Mouse (Mus musculus) ovary, postnatal 10 days (tissue): ENCODE results near the gene 1700011L22Rik.

ENCODE experiments used
- DNase-seq: peaks from one replicate; pipeline ENCODE4 v3.0.0; 2022; ENCODE audit warnings: low spot score

The 1700011L22Rik gene

DNA sequence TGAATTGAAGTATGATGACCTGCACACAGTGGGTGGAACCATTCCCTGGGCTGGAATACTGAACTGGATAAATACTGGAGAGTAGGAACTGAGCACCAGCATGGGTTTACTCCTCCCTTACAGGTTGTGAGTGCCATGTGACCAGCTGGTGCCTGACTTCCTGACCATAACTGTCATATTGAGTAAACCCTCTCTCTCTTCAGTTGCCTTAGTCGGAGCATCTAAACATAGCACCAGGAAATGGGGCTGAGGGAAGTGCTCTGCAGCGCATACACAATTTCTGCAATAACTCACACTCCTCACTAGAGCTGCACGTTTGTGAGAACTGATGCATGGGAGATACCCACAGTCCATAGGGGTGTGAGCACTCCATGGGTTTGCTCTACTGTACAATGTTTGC, 9.1 kb downstream of the 1700011L22Rik start:
- DNase-seq = no peak

DNA sequence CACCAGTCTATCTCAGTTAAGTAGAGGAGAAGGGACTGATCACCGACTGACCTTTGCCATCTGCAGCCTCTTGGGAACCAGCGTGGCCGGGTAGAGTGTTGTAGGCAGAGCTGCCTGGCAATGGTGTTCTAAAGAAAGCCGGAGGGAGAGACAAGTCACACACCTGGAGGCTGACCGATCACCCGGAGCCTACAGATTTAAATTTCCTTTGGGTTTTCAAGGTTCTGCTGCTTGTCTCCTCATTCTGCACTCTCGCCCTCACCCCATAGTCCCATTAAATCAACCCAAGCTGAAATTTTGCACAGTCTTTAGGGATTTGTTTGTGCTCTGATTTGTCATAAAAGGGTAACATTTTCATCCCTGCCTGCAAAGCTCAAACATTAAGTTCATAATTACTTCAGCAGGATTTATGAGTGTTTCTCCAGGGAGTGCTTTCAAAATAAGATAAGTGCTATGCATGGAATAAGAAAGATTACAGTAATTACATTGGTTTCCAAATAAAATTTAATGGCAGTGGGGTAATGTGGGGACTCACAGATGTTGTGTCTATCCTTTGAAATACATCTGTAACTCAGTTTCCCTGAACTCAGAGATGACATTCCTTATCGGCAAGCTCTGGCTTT, 19.0 kb downstream of the 1700011L22Rik start:
- DNase-seq = no peak

DNA sequence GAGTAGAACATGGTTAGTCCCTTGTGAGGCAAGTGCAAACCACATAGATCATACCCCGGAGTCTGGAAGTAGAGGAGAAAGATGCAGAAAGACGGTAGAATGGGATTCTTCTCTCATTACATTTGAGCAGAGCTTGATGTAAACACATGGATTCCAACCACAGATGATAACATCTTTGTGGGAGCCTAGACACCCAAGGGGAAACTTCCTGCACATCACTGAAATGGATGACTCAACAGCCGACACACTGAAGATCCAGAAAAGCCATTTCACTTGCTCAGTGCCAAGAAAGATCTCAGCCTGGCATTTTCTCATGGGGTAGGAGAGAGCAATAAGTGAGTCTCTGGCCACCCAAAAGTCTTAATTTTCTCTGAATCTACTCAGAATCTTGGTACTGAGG, 20.5 kb downstream of the 1700011L22Rik start:
- DNase-seq = no peak

DNA sequence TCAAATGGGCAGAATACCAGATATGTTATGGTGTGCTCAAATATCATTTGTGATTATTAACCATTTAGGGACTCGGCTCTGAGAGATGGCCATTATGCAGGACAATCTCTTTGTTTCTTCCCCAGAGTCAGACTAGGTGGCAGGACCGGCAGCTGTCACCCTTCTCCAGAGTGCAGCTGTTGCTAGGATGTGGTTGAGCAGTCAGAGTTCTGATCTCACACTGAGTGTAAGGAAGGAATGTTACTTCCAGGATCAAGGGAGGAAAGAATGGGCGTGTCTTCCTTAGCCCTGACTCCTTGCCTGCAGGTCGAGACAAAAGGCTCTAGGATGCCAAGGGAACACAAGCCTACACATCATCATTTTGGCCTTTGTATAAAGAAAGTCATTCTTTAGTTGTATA, 21.2 kb downstream of the 1700011L22Rik start:
- DNase-seq = no peak

DNA sequence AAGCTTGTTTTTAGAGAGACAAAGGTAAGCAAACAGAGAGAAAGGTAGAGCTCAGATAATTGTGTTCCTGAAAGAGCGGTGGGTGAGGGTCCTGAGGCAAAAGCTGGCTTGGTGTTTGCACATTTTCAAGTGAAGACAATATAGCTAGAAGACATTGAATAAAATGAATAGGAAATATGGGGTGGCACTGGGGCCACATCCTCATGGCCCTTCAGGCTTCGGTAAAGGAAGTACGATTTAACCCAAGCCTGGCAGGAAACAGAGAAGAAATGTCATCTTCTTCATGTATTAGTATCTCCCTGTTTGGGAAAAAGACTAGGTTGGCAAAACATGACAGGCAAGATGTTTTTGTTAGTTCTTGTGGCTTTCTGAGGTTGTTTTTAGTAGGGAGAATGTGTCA, 22.3 kb downstream of the 1700011L22Rik start:
- DNase-seq = no peak

DNA sequence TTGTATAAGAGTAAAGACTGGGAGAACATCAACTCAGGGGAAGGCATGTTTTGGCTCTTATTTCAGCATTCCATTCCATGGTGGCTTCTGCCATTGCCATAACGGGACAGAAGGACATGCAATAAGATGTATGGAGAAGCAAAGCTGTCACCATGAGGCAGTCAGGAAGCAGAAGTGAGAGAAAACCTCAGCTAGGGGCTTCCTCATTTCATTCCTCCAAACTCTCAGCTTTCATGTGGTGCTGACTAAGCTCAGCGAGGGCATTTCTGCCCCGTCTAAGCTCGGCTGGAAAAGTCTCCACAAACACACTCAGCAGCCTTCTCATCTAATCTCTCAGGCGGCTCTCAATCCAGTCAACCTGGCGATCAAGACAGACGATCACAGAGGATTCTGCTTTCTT, 22.8 kb downstream of the 1700011L22Rik start:
- DNase-seq = no peak

DNA sequence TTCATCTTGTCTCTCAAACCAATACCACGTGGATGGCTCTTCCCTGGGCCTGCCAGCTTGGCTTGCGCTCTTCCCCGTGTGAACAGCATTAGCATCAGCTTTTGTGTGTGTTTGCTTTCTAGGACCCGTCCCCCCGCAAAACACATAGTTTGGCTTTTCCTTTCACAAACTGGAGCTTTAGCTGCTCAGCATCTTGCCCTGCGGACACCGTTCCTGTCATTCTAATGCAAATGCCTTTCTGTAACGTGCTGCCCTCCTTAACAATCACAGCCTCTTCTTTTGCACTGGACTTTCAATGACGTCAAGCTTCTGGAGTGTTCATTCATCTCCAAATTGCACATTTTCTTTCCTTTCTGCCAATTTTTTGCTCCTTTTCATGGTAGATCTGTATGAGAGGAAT, 24.0 kb downstream of the 1700011L22Rik start:
- DNase-seq = no peak

DNA sequence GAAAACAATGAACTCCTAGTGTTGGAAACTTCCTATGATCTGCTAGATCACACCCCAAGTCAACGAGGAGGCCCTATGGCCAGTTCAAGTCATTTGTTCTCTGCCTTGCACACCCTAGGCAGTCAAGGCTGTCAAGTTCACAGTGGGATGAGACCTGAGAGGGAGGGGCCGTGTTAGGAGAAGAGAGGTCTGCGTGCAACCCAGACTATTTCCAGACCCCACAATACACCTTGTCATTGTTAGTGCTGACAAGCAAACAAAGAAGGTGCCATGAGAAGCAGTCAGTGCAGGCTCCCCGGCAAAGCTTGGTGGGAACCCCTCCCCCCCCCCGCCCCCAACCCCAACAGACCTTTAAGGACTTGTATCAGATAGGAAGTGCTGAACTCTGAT, 25.6 kb downstream of the 1700011L22Rik start:
- DNase-seq = no peak

DNA sequence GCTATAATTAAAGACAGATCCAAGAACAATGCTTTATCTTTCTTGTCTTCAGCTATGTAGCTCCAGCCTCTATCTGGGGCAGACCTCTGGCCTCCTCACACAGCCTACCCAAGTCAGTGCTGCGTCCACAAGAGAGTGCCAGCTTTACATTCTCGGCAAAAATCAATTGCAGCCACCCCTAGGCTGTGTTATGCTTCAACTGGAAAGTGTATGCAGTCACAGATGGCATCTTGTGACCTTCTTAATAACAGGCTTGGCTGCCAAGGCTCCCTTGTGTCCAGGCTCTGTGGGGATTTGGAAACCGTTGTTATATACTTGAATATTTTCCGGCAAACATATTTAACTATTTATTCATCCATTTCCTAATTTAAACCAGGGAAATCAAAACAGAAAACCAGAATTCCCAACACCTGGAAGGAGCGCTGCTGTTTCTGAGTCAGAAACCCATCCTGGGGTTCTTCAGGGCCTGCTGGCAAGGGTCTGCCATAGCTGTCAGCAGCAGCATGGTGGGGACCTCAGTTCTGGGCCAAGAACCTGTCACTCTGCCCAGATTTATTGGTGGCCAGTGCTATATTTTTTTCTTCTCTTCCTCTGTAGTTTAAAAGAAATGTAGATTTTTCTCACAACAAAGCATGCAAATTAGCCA, 26.1 kb downstream of the 1700011L22Rik start:
- DNase-seq = no peak

DNA sequence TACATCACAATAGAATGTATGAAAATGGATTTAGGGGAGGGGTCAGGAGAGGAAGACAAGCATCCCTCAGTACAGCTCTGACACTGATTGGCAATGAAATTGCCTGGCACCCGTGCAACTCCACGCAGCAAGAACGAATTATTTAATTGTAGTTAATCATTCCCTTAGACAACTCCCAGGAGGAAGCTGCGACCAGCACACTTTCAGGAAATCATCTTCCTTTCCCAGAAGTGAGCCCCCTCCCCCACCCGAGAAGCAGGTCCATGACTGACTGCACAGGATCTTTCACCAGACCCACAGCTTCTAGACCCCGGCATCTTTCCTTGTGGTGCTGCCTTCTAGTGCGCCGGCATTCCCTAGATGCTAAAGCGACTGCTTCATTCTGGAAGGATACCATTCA, 36.7 kb downstream of the 1700011L22Rik start:
- DNase-seq = no peak

DNA sequence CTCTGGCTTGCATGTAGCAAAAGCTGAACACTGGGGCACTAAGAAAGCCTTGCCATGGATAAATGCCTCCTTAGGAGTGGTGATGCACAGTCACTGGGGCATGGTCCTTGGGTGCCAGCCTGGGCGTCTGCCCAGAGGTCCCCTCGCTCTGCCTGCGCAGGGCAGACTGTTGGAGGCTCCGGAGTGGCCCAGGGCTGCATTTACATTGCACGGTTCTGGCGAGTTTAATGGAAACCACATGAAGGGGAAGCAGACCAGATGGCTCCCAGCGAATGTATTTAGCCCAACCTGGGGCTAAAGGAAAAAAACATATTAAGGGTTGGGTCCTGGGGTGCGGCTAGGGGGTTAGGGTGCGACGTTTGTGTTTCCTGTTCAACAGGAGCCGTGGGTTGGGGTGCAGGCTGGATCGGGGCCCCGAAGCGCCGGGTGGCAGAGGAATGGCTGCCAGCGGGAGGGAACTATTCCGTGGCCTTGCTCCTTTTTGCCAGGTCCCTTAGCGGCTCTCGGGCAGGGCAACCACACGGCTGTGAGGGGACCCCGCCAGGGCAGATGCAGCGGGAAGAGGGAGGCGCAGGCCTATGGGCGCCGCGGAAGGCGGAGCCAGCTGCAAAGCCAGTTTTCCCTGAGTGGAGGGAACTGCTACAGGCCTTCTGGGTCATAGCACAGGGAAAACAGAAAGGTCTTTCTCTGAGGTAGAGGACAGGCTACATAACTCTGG, 38.6 kb downstream of the 1700011L22Rik start:
- no peak for DNase-seq

DNA sequence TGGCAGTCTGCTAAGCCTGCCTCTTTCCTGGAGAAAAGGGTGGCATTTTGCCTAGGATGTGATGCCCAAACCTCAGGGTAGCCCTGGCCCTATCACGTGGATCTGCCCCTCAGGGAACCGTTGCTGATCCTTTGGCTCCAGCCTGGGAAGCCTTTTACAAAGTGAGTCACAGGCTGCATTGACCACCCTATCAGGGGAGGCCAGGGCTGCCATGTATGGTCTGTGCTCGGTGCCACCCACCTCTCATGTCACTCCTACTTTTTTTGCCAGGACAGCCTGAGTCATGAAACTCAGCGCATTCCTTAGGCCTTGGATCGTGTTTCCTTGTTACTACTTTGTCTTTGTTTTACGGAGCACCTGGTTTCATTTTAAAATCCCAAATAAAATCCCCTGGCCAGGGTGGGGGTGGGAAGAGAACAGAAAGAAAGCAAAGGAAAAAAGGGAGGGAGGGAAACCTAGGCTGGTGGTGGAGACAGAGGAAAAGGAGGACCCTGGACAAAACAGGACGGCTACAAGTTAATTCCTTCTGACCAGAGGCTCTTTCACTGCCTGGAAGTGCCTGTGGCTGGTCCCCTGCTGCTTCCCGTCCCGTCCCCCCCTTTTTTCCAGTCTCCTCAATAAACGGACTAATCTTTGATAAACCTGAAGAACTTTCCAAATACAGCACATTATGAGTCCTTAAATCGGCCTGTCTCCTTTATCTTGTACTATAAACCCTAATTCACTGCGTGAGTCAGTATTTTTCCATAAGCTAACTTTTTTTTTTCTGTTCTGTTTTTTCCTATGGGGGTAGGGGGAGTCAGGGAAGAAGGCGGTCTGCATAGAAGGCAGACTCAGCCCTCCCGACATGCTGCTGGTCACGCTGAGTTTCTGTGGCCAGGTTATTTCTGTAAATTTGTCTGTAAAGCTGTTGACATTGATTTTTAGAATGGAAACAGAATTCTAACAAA, 39.4 kb downstream of the 1700011L22Rik start:
- no peak for DNase-seq

DNA sequence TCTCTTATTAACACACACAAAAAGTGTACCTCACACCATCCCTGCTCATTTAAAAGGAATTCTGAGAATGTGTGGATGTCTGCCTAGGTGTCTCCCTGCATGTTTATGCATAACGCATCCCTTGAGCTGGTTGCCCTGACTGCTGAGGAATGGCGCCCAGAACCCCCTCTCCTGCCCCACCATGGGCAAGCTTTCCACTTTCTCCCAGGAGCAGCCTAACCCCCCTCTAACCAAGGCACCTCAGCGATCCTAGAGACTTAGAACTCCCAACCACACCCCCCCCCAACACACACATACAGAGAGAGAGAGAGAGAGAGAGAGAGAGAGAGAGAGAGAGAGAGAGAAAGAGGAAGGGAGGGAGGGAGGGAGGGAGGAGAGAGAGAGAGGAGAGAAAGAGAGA, 40.2 kb downstream of the 1700011L22Rik start:
- no peak for DNase-seq

DNA sequence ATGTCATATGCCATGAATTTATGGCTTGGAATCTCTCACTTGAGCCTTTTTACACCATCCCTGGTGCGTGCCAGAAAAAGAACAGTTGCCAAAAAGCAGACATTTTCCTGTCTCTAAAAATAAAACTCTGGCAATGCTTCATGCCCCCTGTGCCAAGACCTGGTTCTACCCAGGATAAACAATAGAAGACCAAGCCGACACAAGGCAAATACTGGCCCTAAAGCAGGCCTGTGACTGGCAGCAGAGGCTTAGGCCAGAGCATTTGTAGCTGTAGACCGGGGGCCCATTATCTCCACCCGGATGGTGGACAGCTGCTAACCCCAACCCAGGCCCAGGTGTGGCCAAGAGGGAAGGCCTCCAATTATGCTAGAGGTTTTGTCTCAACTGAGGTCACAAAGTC, 41.5 kb downstream of the 1700011L22Rik start:
- no peak for DNase-seq

DNA sequence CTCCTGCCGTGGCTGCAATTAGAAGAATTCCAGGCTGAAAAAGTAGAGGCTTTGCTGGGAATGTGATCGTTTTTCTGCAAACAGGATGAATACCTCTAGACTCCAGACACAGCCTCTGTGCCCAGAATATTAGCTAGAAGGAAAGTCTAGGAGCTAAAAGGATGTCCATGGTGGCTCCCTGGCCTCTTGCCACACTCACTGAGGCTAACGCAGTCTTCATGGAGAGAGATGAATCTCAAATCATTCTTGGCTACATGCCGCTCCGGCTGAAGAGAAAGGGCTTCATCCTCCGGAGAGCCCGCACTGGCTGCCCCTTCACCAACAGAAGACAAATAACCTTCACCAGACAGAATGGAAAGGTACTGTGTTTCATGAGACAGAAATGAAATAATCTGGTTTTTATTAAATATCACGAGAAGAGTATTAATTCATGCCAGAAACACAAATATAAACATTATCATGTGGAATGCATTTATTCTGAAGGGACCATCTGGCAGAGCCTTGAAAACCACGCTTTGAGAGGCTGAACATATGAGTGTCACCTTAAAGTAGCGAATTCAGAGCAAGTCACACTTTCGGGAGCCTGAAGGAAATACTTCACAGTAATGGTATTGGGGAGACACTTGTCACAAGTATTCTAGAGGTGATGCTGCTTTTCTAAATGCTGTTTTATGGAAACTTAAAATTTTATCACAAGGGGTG, 46.8 kb downstream of the 1700011L22Rik start:
- DNase-seq = no peak

DNA sequence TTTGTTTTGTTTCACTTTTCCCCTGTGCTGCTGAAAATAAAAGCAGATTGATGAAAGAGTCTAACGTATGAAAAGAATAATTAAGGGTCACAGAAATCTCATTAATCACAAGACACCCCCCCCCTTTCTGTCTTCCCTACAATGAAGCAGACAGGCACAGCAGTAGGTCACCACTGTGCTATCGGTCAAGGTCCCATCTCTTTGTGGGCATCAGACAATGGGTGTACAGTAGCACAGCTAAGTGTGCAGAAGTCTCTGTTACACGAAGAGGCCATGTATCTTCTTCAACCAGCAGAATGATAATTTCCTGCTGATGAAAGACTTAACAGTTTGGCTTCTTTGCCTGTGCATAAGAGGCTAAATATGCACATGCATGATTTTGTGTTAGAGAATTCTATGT, 49.7 kb downstream of the 1700011L22Rik start:
- no peak for DNase-seq

DNA sequence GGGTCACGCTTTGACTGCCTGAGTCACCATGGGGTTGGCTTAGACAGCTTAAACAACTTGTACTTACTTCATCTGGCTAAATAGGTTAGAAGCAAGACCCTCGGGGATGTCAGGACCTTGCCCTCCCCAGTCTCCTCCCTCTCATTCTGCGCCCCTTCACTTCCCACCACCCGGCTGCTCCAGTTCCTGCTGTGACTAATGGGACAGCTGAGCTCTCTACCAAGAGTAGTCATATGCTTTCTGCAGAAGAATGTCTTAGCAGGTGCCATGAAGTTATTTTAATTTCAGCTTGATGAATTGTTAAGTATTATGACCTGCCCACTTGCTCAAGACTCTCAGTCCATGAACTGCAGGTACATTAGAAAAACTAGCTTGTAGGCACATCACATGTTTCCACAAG, 51.9 kb downstream of the 1700011L22Rik start:
- no peak for DNase-seq

DNA sequence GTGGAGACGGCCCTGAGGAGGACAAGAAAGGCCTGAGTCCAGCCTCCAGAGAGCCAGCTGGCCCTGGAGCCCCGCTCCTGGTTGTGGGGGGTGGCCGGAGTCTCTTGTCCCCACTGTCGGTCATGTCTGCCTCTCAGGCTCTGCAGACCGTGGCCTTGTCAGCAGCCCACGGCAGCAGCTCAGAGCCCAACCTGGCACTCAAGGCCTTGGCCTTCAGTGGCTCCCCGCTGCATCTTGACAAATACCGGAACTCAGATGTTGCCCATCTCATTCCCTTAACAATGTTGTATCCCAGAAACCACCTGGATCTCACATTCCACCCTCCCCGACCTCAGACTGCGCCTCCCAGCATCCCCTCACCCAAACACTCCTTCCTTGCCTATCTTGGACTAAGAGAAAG, 58.3 kb downstream of the 1700011L22Rik start:
- no peak for DNase-seq

DNA sequence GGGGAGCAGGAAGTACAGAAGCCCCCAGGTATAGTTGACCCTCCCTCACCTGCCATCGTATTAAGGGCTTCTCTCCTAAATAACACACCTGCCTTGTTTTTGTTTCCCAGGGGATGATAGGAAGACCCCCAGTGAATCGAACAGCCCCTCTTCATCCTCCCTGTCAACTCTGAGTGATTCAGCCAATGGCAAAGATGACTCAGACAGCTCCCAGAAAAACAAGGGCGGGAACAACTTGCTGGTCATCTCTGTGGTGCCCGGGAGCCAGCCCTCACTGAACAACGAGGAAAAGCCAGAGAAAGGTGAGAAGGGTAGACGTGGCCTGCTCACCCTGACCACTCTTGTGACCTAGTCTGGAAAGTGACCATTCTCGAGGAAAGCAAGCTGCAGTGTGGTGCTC, 62.9 kb downstream of the 1700011L22Rik start:
- no peak for DNase-seq

DNA sequence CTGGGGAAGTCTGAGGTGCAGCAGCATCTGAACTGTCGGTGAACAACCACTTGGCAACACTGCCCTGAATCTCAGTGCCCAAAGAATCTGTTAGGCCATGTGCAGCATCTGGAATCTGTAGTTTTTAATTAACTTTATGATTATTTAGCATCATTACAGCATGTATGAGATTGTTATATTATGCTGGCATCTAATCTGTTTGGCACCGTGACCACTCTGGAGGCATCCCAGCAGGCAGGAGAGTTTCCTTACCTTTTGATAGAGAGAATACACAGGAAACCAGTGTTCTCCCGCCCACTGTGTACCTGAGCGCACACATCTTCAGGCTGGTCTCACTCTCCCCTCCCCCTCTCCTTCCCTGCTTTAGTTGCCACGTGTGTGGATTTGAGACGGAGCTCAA, 68.7 kb downstream of the 1700011L22Rik start:
- DNase-seq = no peak

DNA sequence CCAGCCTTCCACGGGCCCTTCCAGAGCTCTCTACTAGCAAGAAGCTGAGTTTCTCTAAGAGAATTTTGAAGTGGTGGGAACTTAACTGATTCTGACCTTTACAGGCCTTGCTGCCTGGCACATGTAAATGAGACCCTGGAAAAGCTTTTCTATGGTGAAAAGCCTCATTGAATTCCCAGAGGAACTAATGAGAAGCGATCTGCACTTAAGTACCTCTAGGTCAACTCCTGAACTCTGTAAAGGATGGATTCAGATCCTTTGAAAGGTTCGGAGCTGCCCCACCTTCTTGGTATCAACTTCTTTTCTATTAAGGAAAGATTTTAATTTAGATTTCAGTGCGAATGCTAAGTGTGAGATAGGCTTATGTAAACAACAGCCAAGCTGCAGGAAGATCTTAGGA, 72.4 kb downstream of the 1700011L22Rik start:
- DNase-seq = no peak

DNA sequence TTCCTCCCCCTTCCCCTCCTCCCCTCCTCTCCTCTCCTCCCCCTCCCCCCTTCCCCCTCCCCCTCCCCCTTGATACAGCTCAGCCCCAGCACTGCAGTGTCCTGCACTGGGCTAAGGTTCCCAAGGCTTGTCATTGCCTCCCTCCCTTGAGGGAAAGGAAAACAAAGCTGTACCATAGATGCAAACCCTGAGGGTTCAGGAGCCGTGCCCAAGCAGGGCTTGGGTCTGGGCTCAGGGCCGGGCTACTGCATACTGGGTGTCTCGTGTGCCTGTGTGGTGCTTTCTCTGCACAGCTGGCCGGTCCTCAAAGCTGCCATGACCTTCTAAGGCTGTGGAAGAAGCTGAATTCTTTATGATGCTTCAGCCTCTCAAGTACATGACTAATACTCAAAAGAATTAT, 74.8 kb downstream of the 1700011L22Rik start:
- no peak for DNase-seq
